Mouse (Mus musculus): ENCODE data around the gene Dbndd2.

GRCm38 (mm10) chr2:164512121-164512909, 26.4 kb downstream of the Dbndd2 start:
- TF ChIP-seq CTCF (IDR thresholded peaks at IDR 0.05; ENCODE audit: borderline replicate concordance, insufficient read depth, low read length), result no peak
- no peak for TF ChIP-seq POLR2A (IDR thresholded peaks at IDR 0.05; ENCODE audit: low read depth, low read length)

Data from embryonic fibroblast, embryonic 13.5 days (primary cell).